Comparison of ENCODE assay signal across 45 mouse cellular contexts in genomic region chrX:134525260-134525659, GRCm38 (mm10). TPM values are rescaled to one million over a fixed set of nuclear protein-coding genes. Genes with fewer than 3 reads are reported as not detected.
"Had no signal": no experiment of that assay in that cellular context is flagged by ENCODE, and none has a peak within 500 bp of the region (broad histone marks: within the 10 kb centered on the region; RNA-seq: fewer than 3 reads in every experiment).

No protein-coding gene starts in this region.

- H3K4me1 ChIP-seq: heart, embryonic 10.5 days; heart, embryonic 12.5 days; heart, embryonic 13.5 days; heart, embryonic 15.5 days; hindbrain, embryonic 10.5 days; hindbrain, embryonic 12.5 days; hindbrain, embryonic 13.5 days; hindbrain, embryonic 15.5 days; intestine, embryonic 15.5 days; kidney, embryonic 15.5 days had no signal

- H3K36me3 ChIP-seq: heart, embryonic 10.5 days; heart, embryonic 12.5 days; heart, embryonic 13.5 days; heart, embryonic 15.5 days; hindbrain, embryonic 10.5 days; hindbrain, embryonic 12.5 days; hindbrain, embryonic 13.5 days; hindbrain, embryonic 15.5 days; intestine, embryonic 15.5 days; kidney, embryonic 15.5 days had no signal

- H3K4me3 ChIP-seq: heart, embryonic 10.5 days; heart, embryonic 12.5 days; heart, embryonic 13.5 days; heart, embryonic 15.5 days; hindbrain, embryonic 10.5 days; hindbrain, embryonic 12.5 days; hindbrain, embryonic 13.5 days; hindbrain, embryonic 15.5 days; intestine, embryonic 15.5 days; kidney, embryonic 15.5 days; layer of hippocampus, adult 2 months had no signal

- H3K9ac ChIP-seq: heart, embryonic 12.5 days; heart, embryonic 13.5 days; heart, embryonic 15.5 days; hindbrain, embryonic 12.5 days; hindbrain, embryonic 13.5 days; hindbrain, embryonic 14.5 days; hindbrain, embryonic 15.5 days; intestine, embryonic 15.5 days; kidney, embryonic 15.5 days had no signal

- DNase-seq: heart, postnatal 10 days; heart, postnatal 14 days; heart, postnatal 36 days; heart, postnatal 4 days; kidney, adult 11 months; kidney, adult 18-20 months; kidney, adult 2 months; kidney, adult 8-10 months; kidney, adult 9 months; kidney, postnatal 10 days; kidney, postnatal 14 days; kidney, postnatal 25 days; kidney, postnatal 36 days; kidney, postnatal 4 days; layer of hippocampus, adult 9-11 months; layer of hippocampus, postnatal 36 days had no signal

- H3K27me3 ChIP-seq: heart, embryonic 12.5 days; heart, embryonic 13.5 days; heart, embryonic 15.5 days; hindbrain, embryonic 12.5 days; hindbrain, embryonic 13.5 days; hindbrain, embryonic 15.5 days; intestine, embryonic 15.5 days; kidney, embryonic 15.5 days had no signal

- H3K9me3 ChIP-seq: heart, embryonic 10.5 days; heart, embryonic 12.5 days; heart, embryonic 13.5 days; heart, embryonic 15.5 days; hindbrain, embryonic 10.5 days; hindbrain, embryonic 12.5 days; hindbrain, embryonic 13.5 days; hindbrain, embryonic 15.5 days; intestine, embryonic 15.5 days; kidney, embryonic 15.5 days had no signal

- H3K27ac ChIP-seq: heart, embryonic 10.5 days; heart, embryonic 13.5 days; heart, embryonic 15.5 days; hindbrain, embryonic 10.5 days; hindbrain, embryonic 12.5 days; hindbrain, embryonic 13.5 days; hindbrain, embryonic 14.5 days; hindbrain, embryonic 15.5 days; hindbrain, postnatal 0 days; intestine, embryonic 15.5 days; kidney, embryonic 15.5 days; kidney, postnatal 0 days; layer of hippocampus, adult 2 months had no signal

RNA-seq across cellular contexts. Expression of gene Taf7l, which starts 49.0 kb away (rescaled TPM):
- total RNA-seq: heart, postnatal 10 days; heart, postnatal 14 days; heart, postnatal 25 days; heart, postnatal 36 days; heart, postnatal 4 days; hematopoietic stem cell, adult 5-6 weeks; hindbrain, postnatal 0 days; layer of hippocampus, adult 18-20 months; layer of hippocampus, adult 2 months; layer of hippocampus, postnatal 10 days; layer of hippocampus, postnatal 14 days; layer of hippocampus, postnatal 36 days; left cerebral cortex, adult 18-20 months had no signal
- polyA plus RNA-seq: heart, embryonic 10.5 days; heart, embryonic 11.5 days; heart, embryonic 12.5 days; heart, embryonic 13.5 days; heart, embryonic 14.5 days; heart, embryonic 15.5 days; heart, embryonic 16.5 days; heart, postnatal 0 days; hindbrain, embryonic 10.5 days; hindbrain, embryonic 12.5 days; hindbrain, embryonic 15.5 days; inflammation-experienced regulatory T-cells, adult 6 months; intestine, embryonic 15.5 days; intestine, embryonic 16.5 days; intestine, postnatal 0 days; kidney, adult 2 months; kidney, embryonic 14.5 days; kidney, embryonic 15.5 days; kidney, postnatal 0 days; large intestine, adult 2 months had no signal
